ENCODE assay signal across 11 mouse cellular contexts in genomic region chr3:55524491-55525195, GRCm38 (mm10). TPM values are rescaled to one million over a fixed set of nuclear protein-coding genes. Genes with fewer than 3 reads are reported as not detected.
DNase-seq lines count a peak whose midpoint lies in the region; ATAC-seq and TF ChIP-seq lines count a peak whose summit lies in the region.
"Had no signal": no experiment of that assay in that cellular context is flagged by ENCODE, and none has a peak within 500 bp of the region (broad histone marks: within the 10 kb centered on the region; RNA-seq: fewer than 3 reads in every experiment).

No protein-coding gene starts in this region.

- no peaks in the 10 kb centered on the region for H3K36me3 ChIP-seq in midbrain, embryonic 12.5 days

- H3K27ac ChIP-seq in midbrain, embryonic 12.5 days (replicated peaks), result peak overlapping the region; percentile 87

- WGBS in midbrain, embryonic 12.5 days, result 67% methylated on average over 9 of the region's 9 CpGs

- DNase-seq in heart, adult 11 months, result peak; percentile 93
- DNase-seq in heart, adult 8-10 months (ENCODE audit: low spot score), result no peak
- DNase-seq in brain, embryonic 14.5 days (ENCODE audit: low read depth), result peak; percentile 92
- DNase-seq in heart, postnatal 36 days, result peak; percentile 10 to 21
- no peak for DNase-seq in adrenal gland, postnatal 36 days
- DNase-seq in frontal cortex, postnatal 14 days (ENCODE audit: low spot score in 2 of 2), result no peak
- no peak for DNase-seq in lung, postnatal 25 days (ENCODE audit: low spot score)
- DNase-seq: layer of hippocampus, postnatal 36 days had no signal

- H3K4me3 ChIP-seq in midbrain, embryonic 12.5 days, result no peak overlapping the region
- H3K4me3 ChIP-seq: megakaryocyte, embryonic 14.5 days had no signal

- intact Hi-C loops in heart, postnatal 36 days (cut with DNase I), result no loop called here

- H3K4me2 ChIP-seq in midbrain, embryonic 12.5 days (replicated peaks), result 0 out of 2 replicates have a peak overlapping the region, but pooled peaks have one; percentile 16

- TF ChIP-seq CTCF in brain, embryonic 14.5 days (IDR thresholded peaks at IDR 0.05; ENCODE audit: borderline replicate concordance, extremely low read depth, insufficient read depth, insufficient read length), result no peak

- H3K4me1 ChIP-seq in midbrain, embryonic 12.5 days, result peaks cover 68% of the 10 kb centered on the region
- H3K4me1 ChIP-seq: megakaryocyte, embryonic 14.5 days had no signal

- no peak for TF ChIP-seq POLR2A in brain, embryonic 14.5 days (IDR thresholded peaks at IDR 0.05; ENCODE audit: borderline replicate concordance, extremely low read depth, insufficient read depth, insufficient read length, poor library complexity, severe bottlenecking)

- no peak for ATAC-seq in midbrain, embryonic 12.5 days (ENCODE audit: low FRiP score, low read depth)

- H3K27me3 ChIP-seq in midbrain, embryonic 12.5 days, result no peaks in the 10 kb centered on the region

- peak overlapping the region; percentile 34; the same call in 1 of the 2 replicates for H3K9ac ChIP-seq in midbrain, embryonic 12.5 days (replicated peaks)

- no peaks in the 10 kb centered on the region for H3K9me3 ChIP-seq in midbrain, embryonic 12.5 days
- H3K9me3 ChIP-seq: megakaryocyte, embryonic 14.5 days had no signal

RNA-seq across cellular contexts. Expression of gene Gm21954, which starts 52.6 kb away (rescaled TPM):
- total RNA-seq in heart, adult 8-10 months (2022), result not detected
- polyA plus RNA-seq in brain, embryonic 14.5 days (2012; rRNA removed), result not detected in 2 replicates
- total RNA-seq in heart, postnatal 36 days (2021), result not detected
- polyA plus RNA-seq in midbrain, embryonic 12.5 days (2016; fragmentation: Nextera tagmentation; extraction: Ambion mirVana), result not detected in 2 replicates
- total RNA-seq in adrenal gland, postnatal 36 days (2021), result not detected
- total RNA-seq: common myeloid progenitor, adult 5-6 weeks; layer of hippocampus, postnatal 36 days had no signal

Comparison
In these comparisons a context has a peak if more than half of its experiments do, and no peak if none do; other contexts are left out.
1. DNase-seq: peak in heart, adult 11 months (single experiment), brain, embryonic 14.5 days (single experiment) and heart, postnatal 36 days (2 of 2); none in heart, adult 8-10 months (single experiment), adrenal gland, postnatal 36 days (0 of 2), frontal cortex, postnatal 14 days (0 of 2) and lung, postnatal 25 days (single experiment).